Mouse (Mus musculus) E14TG2a.4 (cell line): ENCODE data around the gene Epha6.

ENCODE experiments used
- CTCF ChIP-seq: conservative IDR thresholded peaks from 2 replicates; pipeline ENCODE4 v1.5.1; 2014; ENCODE audit warnings: low read length
- NANOG ChIP-seq: IDR thresholded peaks from 2 replicates; pipeline ENCODE4 v1.6.1; 2014; ENCODE audit warnings: borderline replicate concordance, low read length, mixed read lengths
- POU5F1 ChIP-seq: IDR thresholded peaks from 2 replicates; pipeline ENCODE4 v1.6.1; 2014; ENCODE audit warnings: low read length, borderline replicate concordance

GRCm38 (mm10) chr16:60028381-60028780, 577.0 kb downstream of the Epha6 start:
- TF ChIP-seq CTCF (no peak), POU5F1 (no peak), NANOG (no peak)
